Mouse (Mus musculus): ENCODE measurements around the gene Plekha7. TPM values are rescaled to one million over a fixed set of nuclear protein-coding genes. Genes with fewer than 3 reads are reported as not detected.

Gene Plekha7
- polyA plus RNA-seq, 1 experiment from 2014 or later, result 27.7 TPM

GRCm38 (mm10) chr7:116153781-116154368 lies 154.3 kb downstream of the Plekha7 start:
- Histone ChIP-seq H3K4me3 (no peak overlapping the region), H3K4me1 (peaks cover 7% of the 10 kb centered on the region; the same call in 1 of the 2 replicates), H3K27me3 (ENCODE audit: poor library complexity, severe bottlenecking) (no peaks in the 10 kb centered on the region), H3K36me3 (replicated peaks) (peaks cover 82% of the 10 kb centered on the region), H3K9me3 (no peaks in the 10 kb centered on the region), H3K27ac (no peak overlapping the region)
- no peak for DNase-seq (ENCODE audit: extremely low spot score, low spot score)
- WGBS, result 71% methylated on average over 2 of the region's 2 CpGs

- Histone ChIP-seq H3K9me3 (no peaks in the 10 kb centered on the region), H3K4me1 (peaks cover 8% of the 10 kb centered on the region; the same call in 1 of the 2 replicates), H3K27me3 (ENCODE audit: poor library complexity, severe bottlenecking) (no peaks in the 10 kb centered on the region), H3K4me3 (no peak overlapping the region), H3K36me3 (replicated peaks) (peaks cover 78% of the 10 kb centered on the region), H3K27ac (no peak overlapping the region)
- WGBS, result 79% methylated on average over 4 of the region's 4 CpGs
- no peak for DNase-seq (ENCODE audit: extremely low spot score, low spot score)
Observed at GRCm38 (mm10) chr7:116149568-116149967, 158.6 kb downstream of the Plekha7 start.

DNA sequence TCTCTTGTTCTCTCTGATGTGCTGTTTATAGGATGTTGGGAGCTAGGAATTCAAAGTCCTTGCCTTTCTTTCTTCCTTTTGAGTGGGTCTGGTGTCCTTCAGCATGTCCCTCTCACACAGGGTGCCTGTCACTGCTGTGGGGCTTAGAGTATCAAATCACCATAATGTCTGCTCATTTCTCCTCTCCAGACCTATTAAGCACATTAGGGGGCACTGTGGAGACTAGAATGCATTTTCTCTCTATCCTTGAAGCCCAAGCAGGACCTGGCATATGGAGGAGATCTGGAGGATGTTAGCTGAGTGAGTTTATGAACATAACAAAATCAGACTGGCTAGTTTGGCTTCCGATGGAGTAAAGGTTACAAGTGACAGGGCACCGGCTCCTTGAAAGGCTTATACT lies 161.1 kb downstream of the Plekha7 start:
- Histone ChIP-seq H3K27me3 (ENCODE audit: poor library complexity, severe bottlenecking) (no peaks in the 10 kb centered on the region), H3K9me3 (no peaks in the 10 kb centered on the region), H3K4me3 (no peak overlapping the region), H3K36me3 (replicated peaks) (peaks cover 77% of the 10 kb centered on the region), H3K27ac (no peak overlapping the region), H3K4me1 (peaks cover 8% of the 10 kb centered on the region; the same call in 1 of the 2 replicates)
- 95% methylated on average over 2 of the region's 2 CpGs for WGBS
- no peak for DNase-seq (ENCODE audit: extremely low spot score, low spot score)

- 97% methylated on average over 6 of the region's 6 CpGs for WGBS
Observed at GRCm38 (mm10) chr7:116145030-116145429, 163.1 kb downstream of the Plekha7 start.

DNA sequence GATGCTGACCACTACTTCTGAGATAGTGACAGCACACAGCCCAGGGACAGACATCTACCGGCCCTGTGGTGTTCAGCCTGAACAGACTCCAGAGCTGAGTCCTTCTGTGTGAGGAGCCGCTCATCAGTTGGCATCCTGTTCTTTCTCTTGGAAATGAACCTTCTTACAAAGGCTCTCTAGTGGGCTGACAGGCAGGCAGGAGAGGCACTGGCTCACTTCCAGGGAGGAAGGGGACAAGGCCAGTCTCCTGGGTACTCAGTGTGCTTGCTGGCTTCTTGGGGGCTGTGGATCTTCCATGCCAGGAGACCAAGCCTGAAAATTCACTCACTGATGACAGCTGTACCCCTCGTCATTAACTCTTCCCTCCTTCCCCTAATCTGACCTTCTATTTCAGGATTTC lies 170.5 kb downstream of the Plekha7 start:
- Histone ChIP-seq H3K9me3 (no peaks in the 10 kb centered on the region), H3K27ac (no peak overlapping the region), H3K36me3 (replicated peaks) (peaks cover 79% of the 10 kb centered on the region), H3K27me3 (ENCODE audit: poor library complexity, severe bottlenecking) (no peaks in the 10 kb centered on the region), H3K4me3 (no peak overlapping the region), H3K4me1 (no peaks in the 10 kb centered on the region)
- no peak for DNase-seq (ENCODE audit: extremely low spot score, low spot score)
- 89% methylated on average over 3 of the region's 3 CpGs for WGBS

More at GRCm38 (mm10) chr7:116145030-116145429, 163.1 kb downstream of the Plekha7 start:
- DNase-seq (ENCODE audit: extremely low spot score, low spot score), result no peak
- H3K4me3 ChIP-seq, result no peak overlapping the region
- no peaks in the 10 kb centered on the region for H3K27me3 ChIP-seq (ENCODE audit: poor library complexity, severe bottlenecking)
- H3K9me3 ChIP-seq, result no peaks in the 10 kb centered on the region
- no peak overlapping the region for H3K27ac ChIP-seq
- peaks cover 87% of the 10 kb centered on the region for H3K36me3 ChIP-seq (replicated peaks)
- H3K4me1 ChIP-seq, result peaks cover 8% of the 10 kb centered on the region; the same call in 1 of the 2 replicates

DNA sequence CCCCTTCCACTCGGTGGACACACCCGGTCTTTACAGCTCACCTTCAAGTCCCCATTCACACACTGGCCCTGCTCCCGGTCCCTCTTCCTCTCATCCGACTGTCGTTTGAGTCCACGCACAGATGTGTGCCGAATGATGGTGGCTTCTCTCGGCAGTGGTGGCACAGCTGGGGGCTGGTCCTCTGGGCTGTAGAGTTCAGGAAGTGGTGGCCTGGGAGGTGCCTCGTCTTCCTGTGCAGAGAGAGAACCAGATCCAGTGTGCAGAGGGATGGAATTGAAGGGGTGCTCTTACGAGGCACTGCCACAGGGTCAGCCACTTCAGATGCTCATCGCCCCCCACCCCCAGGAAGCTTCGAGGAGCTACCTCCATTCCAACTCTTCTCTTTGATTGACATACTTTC lies 171.0 kb downstream of the Plekha7 start:
- peaks cover 2% of the 10 kb centered on the region; the same call in 1 of the 2 replicates for H3K4me1 ChIP-seq
- H3K27ac ChIP-seq, result no peak overlapping the region
- H3K36me3 ChIP-seq (replicated peaks), result peaks cover 77% of the 10 kb centered on the region
- DNase-seq (ENCODE audit: extremely low spot score, low spot score), result no peak
- H3K4me3 ChIP-seq, result no peak overlapping the region
- WGBS, result 91% methylated on average over 12 of the region's 12 CpGs
- no peaks in the 10 kb centered on the region for H3K27me3 ChIP-seq (ENCODE audit: poor library complexity, severe bottlenecking)
- no peaks in the 10 kb centered on the region for H3K9me3 ChIP-seq

- no peak for DNase-seq (ENCODE audit: extremely low spot score, low spot score)
- H3K4me3 ChIP-seq, result no peak overlapping the region
- no peak overlapping the region for H3K27ac ChIP-seq
- WGBS, result 83% methylated on average over 31 of the region's 31 CpGs
- peaks cover 64% of the 10 kb centered on the region for H3K36me3 ChIP-seq (replicated peaks)
- peaks cover 10% of the 10 kb centered on the region; the same call in 1 of the 2 replicates for H3K4me1 ChIP-seq
- H3K27me3 ChIP-seq (ENCODE audit: poor library complexity, severe bottlenecking), result no peaks in the 10 kb centered on the region
- H3K9me3 ChIP-seq, result no peaks in the 10 kb centered on the region
Observed at GRCm38 (mm10) chr7:116134413-116135292, 173.5 kb downstream of the Plekha7 start.

GRCm38 (mm10) chr7:116132078-116132477 lies 176.1 kb downstream of the Plekha7 start:
- H3K9me3 ChIP-seq, result no peaks in the 10 kb centered on the region
- DNase-seq (ENCODE audit: extremely low spot score, low spot score), result peak; percentile 80
- H3K27ac ChIP-seq, result peak overlapping the region; percentile 60; the same call in 1 of the 2 replicates
- no peak overlapping the region for H3K4me3 ChIP-seq
- peaks cover 69% of the 10 kb centered on the region for H3K36me3 ChIP-seq (replicated peaks)
- no peaks in the 10 kb centered on the region for H3K27me3 ChIP-seq (ENCODE audit: poor library complexity, severe bottlenecking)
- 6% methylated on average over 5 of the region's 5 CpGs for whole genome bisulfite sequencing
- peaks cover 10% of the 10 kb centered on the region; the same call in 1 of the 2 replicates for H3K4me1 ChIP-seq

DNA sequence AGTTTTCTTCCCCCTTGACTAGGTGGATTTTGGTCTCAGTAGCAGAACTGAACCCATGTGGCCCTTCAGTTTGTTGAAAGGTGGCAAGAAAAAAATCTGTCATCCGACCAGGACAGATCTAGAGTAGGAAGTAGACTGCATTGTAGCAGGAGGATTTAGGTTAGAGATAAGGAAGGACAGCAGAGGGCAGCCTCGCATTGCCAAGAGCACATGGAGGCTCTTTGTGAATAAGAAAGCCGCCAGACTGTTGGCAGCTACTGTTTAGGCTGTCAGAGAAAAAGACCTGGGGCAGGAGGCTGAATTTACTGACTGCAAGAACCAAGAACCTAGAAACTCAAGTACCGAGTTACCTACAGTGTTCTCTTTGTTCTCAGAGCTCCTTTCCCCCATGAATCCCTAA lies 176.8 kb downstream of the Plekha7 start:
- Histone ChIP-seq H3K9me3 (no peaks in the 10 kb centered on the region), H3K27me3 (ENCODE audit: poor library complexity, severe bottlenecking) (no peaks in the 10 kb centered on the region), H3K36me3 (replicated peaks) (peaks cover 69% of the 10 kb centered on the region), H3K27ac (peak overlapping the region; percentile 60), H3K4me3 (no peak overlapping the region), H3K4me1 (peaks cover 10% of the 10 kb centered on the region; the same call in 1 of the 2 replicates)
- no peak for DNase-seq (ENCODE audit: extremely low spot score, low spot score)
- WGBS, result 29% methylated on average over 4 of the region's 4 CpGs

GRCm38 (mm10) chr7:116129374-116129773 lies 178.8 kb downstream of the Plekha7 start:
- peaks cover 63% of the 10 kb centered on the region for H3K36me3 ChIP-seq (replicated peaks)
- peaks cover 15% of the 10 kb centered on the region; the same call in 1 of the 2 replicates for H3K4me1 ChIP-seq
- H3K9me3 ChIP-seq, result no peaks in the 10 kb centered on the region
- DNase-seq (ENCODE audit: extremely low spot score, low spot score), result no peak
- WGBS, result 91% methylated on average over 10 of the region's 10 CpGs
- no peak overlapping the region for H3K27ac ChIP-seq
- H3K27me3 ChIP-seq (ENCODE audit: poor library complexity, severe bottlenecking), result no peaks in the 10 kb centered on the region
- H3K4me3 ChIP-seq, result no peak overlapping the region

GRCm38 (mm10) chr7:116128286-116128685 lies 179.9 kb downstream of the Plekha7 start:
- DNase-seq (ENCODE audit: extremely low spot score, low spot score), result no peak
- no peaks in the 10 kb centered on the region for H3K9me3 ChIP-seq
- H3K27me3 ChIP-seq (ENCODE audit: poor library complexity, severe bottlenecking), result no peaks in the 10 kb centered on the region
- whole genome bisulfite sequencing, result 94% methylated on average over 8 of the region's 8 CpGs
- H3K27ac ChIP-seq, result no peak overlapping the region
- no peak overlapping the region for H3K4me3 ChIP-seq
- H3K4me1 ChIP-seq, result peaks cover 22% of the 10 kb centered on the region
- H3K36me3 ChIP-seq (replicated peaks), result peaks cover 65% of the 10 kb centered on the region

DNA sequence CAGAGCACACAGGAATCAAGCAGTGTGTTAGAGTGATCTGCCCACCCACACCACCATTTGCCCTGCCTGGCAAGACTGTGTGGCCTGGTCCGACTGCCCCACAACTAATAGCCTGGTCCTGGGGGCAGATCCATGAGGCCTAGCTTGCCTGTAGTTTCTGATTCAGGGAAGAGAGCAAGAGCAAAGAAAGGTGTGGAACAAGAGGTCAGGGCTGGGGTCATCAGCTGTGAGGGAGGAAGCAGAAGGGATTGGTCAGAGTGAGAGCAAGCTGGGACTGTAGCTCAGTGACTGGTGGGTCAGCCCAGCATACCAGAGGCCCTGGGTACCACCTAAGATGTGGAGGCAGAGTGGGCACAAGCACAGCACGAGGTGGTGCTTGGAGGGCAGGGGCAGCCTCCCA lies 181.1 kb downstream of the Plekha7 start:
- peaks cover 60% of the 10 kb centered on the region for H3K36me3 ChIP-seq (replicated peaks)
- H3K4me1 ChIP-seq, result peaks cover 31% of the 10 kb centered on the region
- no peaks in the 10 kb centered on the region for H3K9me3 ChIP-seq
- no peaks in the 10 kb centered on the region for H3K27me3 ChIP-seq (ENCODE audit: poor library complexity, severe bottlenecking)
- no peak overlapping the region for H3K27ac ChIP-seq
- H3K4me3 ChIP-seq, result no peak overlapping the region
- WGBS, result 89% methylated on average over 2 of the region's 2 CpGs
- DNase-seq (ENCODE audit: extremely low spot score, low spot score), result no peak

- 85% methylated on average over 7 of the region's 7 CpGs for WGBS
- no peaks in the 10 kb centered on the region for H3K9me3 ChIP-seq
- H3K27ac ChIP-seq, result no peak overlapping the region
- peaks cover 60% of the 10 kb centered on the region for H3K36me3 ChIP-seq (replicated peaks)
- no peak for DNase-seq (ENCODE audit: extremely low spot score, low spot score)
- no peak overlapping the region for H3K4me3 ChIP-seq
- peaks cover 37% of the 10 kb centered on the region for H3K4me1 ChIP-seq
- no peaks in the 10 kb centered on the region for H3K27me3 ChIP-seq (ENCODE audit: poor library complexity, severe bottlenecking)
Observed at GRCm38 (mm10) chr7:116125671-116126070, 182.5 kb downstream of the Plekha7 start.

All from forebrain, embryonic 10.5 days (tissue).